Mouse (Mus musculus): Measurements from ENCODE around the gene Arpp21. TPM values are rescaled to one million over a fixed set of nuclear protein-coding genes. Genes with fewer than 3 reads are reported as not detected.

Gene Arpp21
- polyA plus RNA-seq, 1 experiment from 2014 or later, result 8.2 TPM

- ATAC-seq (ENCODE audit: insufficient read depth, low FRiP score, low TSS enrichment) (no peak), DNase-seq (ENCODE audit: low spot score) (no peak)
- Histone ChIP-seq H3K9ac (ENCODE audit: low read length) (no peak overlapping the region), H3K36me3 (ENCODE audit: control insufficient read depth, insufficient read depth, low read length) (no peaks in the 10 kb centered on the region), H3K4me3 (ENCODE audit: low read depth, low read length) (no peak overlapping the region), H3K9me3 (ENCODE audit: control insufficient read depth, low read length) (no peaks in the 10 kb centered on the region), H3K27ac (ENCODE audit: low read depth, low read length) (no peak overlapping the region), H3K4me1 (ENCODE audit: control insufficient read depth, insufficient read depth, low read length) (no peaks in the 10 kb centered on the region), H3K4me2 (ENCODE audit: low read depth) (no peak overlapping the region), H3K27me3 (ENCODE audit: control insufficient read depth, insufficient read depth, low read length) (no peaks in the 10 kb centered on the region)
- WGBS, result 85% methylated on average over 8 of the region's 8 CpGs
Observed at GRCm38 (mm10) chr9:112140658-112141057, 95.1 kb downstream of the Arpp21 start.

- Histone ChIP-seq H3K27ac (ENCODE audit: low read depth, low read length) (no peak overlapping the region), H3K4me2 (ENCODE audit: low read depth) (no peak overlapping the region), H3K4me1 (ENCODE audit: control insufficient read depth, insufficient read depth, low read length) (no peaks in the 10 kb centered on the region), H3K36me3 (ENCODE audit: control insufficient read depth, insufficient read depth, low read length) (no peaks in the 10 kb centered on the region), H3K9ac (ENCODE audit: low read length) (no peak overlapping the region), H3K4me3 (ENCODE audit: low read depth, low read length) (no peak overlapping the region), H3K27me3 (ENCODE audit: control insufficient read depth, insufficient read depth, low read length) (no peaks in the 10 kb centered on the region), H3K9me3 (ENCODE audit: control insufficient read depth, low read length) (no peaks in the 10 kb centered on the region)
- ATAC-seq (ENCODE audit: insufficient read depth, low FRiP score, low TSS enrichment) (no peak), DNase-seq (ENCODE audit: low spot score) (no peak)
Observed at GRCm38 (mm10) chr9:112137820-112138219, 97.9 kb downstream of the Arpp21 start.

- no peak overlapping the region for H3K27ac ChIP-seq (ENCODE audit: low read depth, low read length)
- H3K4me2 ChIP-seq (ENCODE audit: low read depth), result no peak overlapping the region
- peak; percentile 34 for DNase-seq (ENCODE audit: low spot score)
- WGBS, result 66% methylated on average over 3 of the region's 3 CpGs
- ATAC-seq (ENCODE audit: insufficient read depth, low FRiP score, low TSS enrichment), result no peak
- H3K4me1 ChIP-seq (ENCODE audit: control insufficient read depth, insufficient read depth, low read length), result no peaks in the 10 kb centered on the region
- H3K4me3 ChIP-seq (ENCODE audit: low read depth, low read length), result no peak overlapping the region
- no peaks in the 10 kb centered on the region for H3K9me3 ChIP-seq (ENCODE audit: control insufficient read depth, low read length)
- no peak overlapping the region for H3K9ac ChIP-seq (ENCODE audit: low read length)
- no peaks in the 10 kb centered on the region for H3K27me3 ChIP-seq (ENCODE audit: control insufficient read depth, insufficient read depth, low read length)
- no peaks in the 10 kb centered on the region for H3K36me3 ChIP-seq (ENCODE audit: control insufficient read depth, insufficient read depth, low read length)
Observed at GRCm38 (mm10) chr9:112130812-112131211, 104.9 kb downstream of the Arpp21 start.

DNA sequence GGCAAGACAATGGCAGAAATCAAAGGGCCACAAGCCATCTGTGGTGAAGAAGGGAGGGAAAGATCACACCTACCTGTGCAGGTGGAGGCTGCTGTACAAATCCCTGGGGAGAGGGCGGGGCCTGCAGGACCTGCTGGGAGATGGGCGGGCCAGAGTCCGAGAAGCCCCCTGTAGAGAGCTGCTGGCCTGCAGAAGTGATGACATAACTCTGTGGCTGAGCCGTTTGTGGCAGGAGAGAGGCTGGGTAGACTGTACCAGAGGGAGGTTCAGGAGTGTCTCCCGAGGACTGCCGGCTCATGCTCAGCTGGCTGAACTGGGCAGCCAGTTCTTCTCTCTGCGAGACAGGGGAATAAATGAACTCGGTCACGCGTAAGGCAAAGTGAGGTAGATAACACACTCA is 111.1 kb downstream of the Arpp21 start:
- Histone ChIP-seq H3K36me3 (ENCODE audit: control insufficient read depth, insufficient read depth, low read length) (no peaks in the 10 kb centered on the region), H3K9me3 (ENCODE audit: control insufficient read depth, low read length) (no peaks in the 10 kb centered on the region), H3K4me3 (ENCODE audit: low read depth, low read length) (no peak overlapping the region), H3K27me3 (ENCODE audit: control insufficient read depth, insufficient read depth, low read length) (no peaks in the 10 kb centered on the region), H3K9ac (ENCODE audit: low read length) (no peak overlapping the region), H3K4me2 (ENCODE audit: low read depth) (no peak overlapping the region), H3K4me1 (ENCODE audit: control insufficient read depth, insufficient read depth, low read length) (no peaks in the 10 kb centered on the region), H3K27ac (ENCODE audit: low read depth, low read length) (no peak overlapping the region)
- no peak for DNase-seq (ENCODE audit: low spot score)
- WGBS, result 33% methylated on average over 10 of the region's 10 CpGs
- ATAC-seq (ENCODE audit: insufficient read depth, low FRiP score, low TSS enrichment), result no peak

- ATAC-seq (ENCODE audit: insufficient read depth, low FRiP score, low TSS enrichment) (no peak), DNase-seq (ENCODE audit: low spot score) (no peak)
- WGBS, result 71% methylated on average over 4 of the region's 4 CpGs
- no peak overlapping the region for H3K27ac ChIP-seq (ENCODE audit: low read depth, low read length)
- no peak overlapping the region for H3K9ac ChIP-seq (ENCODE audit: low read length)
- H3K27me3 ChIP-seq (ENCODE audit: control insufficient read depth, insufficient read depth, low read length), result no peaks in the 10 kb centered on the region
- no peak overlapping the region for H3K4me3 ChIP-seq (ENCODE audit: low read depth, low read length)
- no peaks in the 10 kb centered on the region for H3K9me3 ChIP-seq (ENCODE audit: control insufficient read depth, low read length)
- no peaks in the 10 kb centered on the region for H3K36me3 ChIP-seq (ENCODE audit: control insufficient read depth, insufficient read depth, low read length)
- H3K4me2 ChIP-seq (ENCODE audit: low read depth), result no peak overlapping the region
- no peaks in the 10 kb centered on the region for H3K4me1 ChIP-seq (ENCODE audit: control insufficient read depth, insufficient read depth, low read length)
Observed at GRCm38 (mm10) chr9:112124184-112124583, 111.6 kb downstream of the Arpp21 start.

DNA sequence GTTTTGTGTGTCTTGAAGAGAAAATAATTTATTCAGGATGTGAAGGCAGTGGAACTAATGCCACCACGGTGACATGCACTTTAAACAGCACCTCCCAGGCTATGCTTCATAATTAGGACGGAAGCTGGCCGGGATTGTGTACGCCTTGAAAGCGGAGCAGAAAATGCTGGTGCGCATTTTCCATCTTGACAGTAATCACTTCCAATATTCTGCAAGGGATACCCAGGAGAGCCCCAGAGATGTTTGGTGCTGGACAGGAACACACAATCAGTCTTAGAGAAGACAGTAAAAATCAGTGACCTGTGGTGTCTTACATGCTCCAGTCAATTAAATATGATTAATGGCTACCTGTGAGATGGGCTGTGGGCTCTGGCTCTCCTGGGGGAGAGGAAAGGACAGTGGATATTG is 112.3 kb downstream of the Arpp21 start:
- H3K27ac ChIP-seq (ENCODE audit: low read depth, low read length), result no peak overlapping the region
- no peak overlapping the region for H3K9ac ChIP-seq (ENCODE audit: low read length)
- no peaks in the 10 kb centered on the region for H3K9me3 ChIP-seq (ENCODE audit: control insufficient read depth, low read length)
- no peaks in the 10 kb centered on the region for H3K36me3 ChIP-seq (ENCODE audit: control insufficient read depth, insufficient read depth, low read length)
- ATAC-seq (ENCODE audit: insufficient read depth, low FRiP score, low TSS enrichment) (peak; percentile 69; the same call in 1 of the 2 replicates), DNase-seq (ENCODE audit: low spot score) (peak; percentile 37)
- H3K4me2 ChIP-seq (ENCODE audit: low read depth), result no peak overlapping the region
- WGBS, result 61% methylated on average over 6 of the region's 6 CpGs
- H3K4me1 ChIP-seq (ENCODE audit: control insufficient read depth, insufficient read depth, low read length), result 0 out of 2 replicates have a peak, but pooled peaks cover 2% of the 10 kb centered on the region
- H3K4me3 ChIP-seq (ENCODE audit: low read depth, low read length), result no peak overlapping the region
- no peaks in the 10 kb centered on the region for H3K27me3 ChIP-seq (ENCODE audit: control insufficient read depth, insufficient read depth, low read length)

DNA sequence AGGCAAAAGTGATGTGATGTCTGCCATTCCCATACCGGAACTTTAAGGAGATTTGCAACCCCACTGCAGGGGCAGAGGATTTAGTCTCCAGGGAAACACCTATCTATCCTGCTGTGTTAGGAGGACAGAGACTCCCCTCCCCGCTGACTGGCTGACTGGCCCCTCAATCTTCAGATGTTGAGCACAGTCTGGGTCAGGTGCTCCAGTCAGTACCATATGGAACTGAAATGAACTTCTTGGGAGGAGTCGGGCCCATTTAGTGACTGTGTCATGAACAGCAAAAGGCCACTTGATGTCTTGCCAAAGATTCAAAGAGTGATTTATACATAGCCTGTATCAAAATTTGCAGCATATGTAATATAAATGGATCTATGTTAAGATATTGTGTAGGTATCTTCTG is 116.2 kb downstream of the Arpp21 start:
- H3K27ac ChIP-seq (ENCODE audit: low read depth, low read length), result no peak overlapping the region

DNA sequence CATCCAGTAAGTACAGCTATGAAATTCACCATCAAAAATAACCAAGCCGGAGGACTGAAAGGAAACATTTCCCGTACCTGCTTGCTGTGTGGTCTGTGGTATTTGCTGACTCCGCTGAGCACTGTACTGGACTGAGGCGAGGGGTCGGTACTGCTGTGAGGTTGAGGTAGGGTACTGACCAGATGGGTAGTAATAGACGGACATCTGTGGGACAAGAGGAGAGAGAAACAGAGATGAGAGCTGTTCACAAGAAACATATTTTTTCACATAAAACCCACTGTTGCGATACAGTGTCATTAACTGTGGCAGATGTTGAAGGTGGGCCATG is 116.7 kb downstream of the Arpp21 start:
- H3K27me3 ChIP-seq (ENCODE audit: control insufficient read depth, insufficient read depth, low read length), result no peaks in the 10 kb centered on the region
- DNase-seq (ENCODE audit: low spot score) (no peak), ATAC-seq (ENCODE audit: insufficient read depth, low FRiP score, low TSS enrichment) (no peak)
- 24% methylated on average over 7 of the region's 7 CpGs for whole genome bisulfite sequencing
- peak overlapping the region; percentile 53 for H3K4me2 ChIP-seq (ENCODE audit: low read depth)
- H3K4me3 ChIP-seq (ENCODE audit: low read depth, low read length), result no peak overlapping the region
- no peak overlapping the region for H3K27ac ChIP-seq (ENCODE audit: low read depth, low read length)
- no peaks in the 10 kb centered on the region for H3K9me3 ChIP-seq (ENCODE audit: control insufficient read depth, low read length)
- H3K4me1 ChIP-seq (ENCODE audit: control insufficient read depth, insufficient read depth, low read length), result 0 out of 2 replicates have a peak, but pooled peaks cover 5% of the 10 kb centered on the region
- H3K36me3 ChIP-seq (ENCODE audit: control insufficient read depth, insufficient read depth, low read length), result no peaks in the 10 kb centered on the region
- no peak overlapping the region for H3K9ac ChIP-seq (ENCODE audit: low read length)

More for the DNA sequence above, 116.2 kb downstream of the Arpp21 start:
- Histone ChIP-seq H3K9ac (ENCODE audit: low read length) (no peak overlapping the region), H3K4me3 (ENCODE audit: low read depth, low read length) (no peak overlapping the region), H3K36me3 (ENCODE audit: control insufficient read depth, insufficient read depth, low read length) (no peaks in the 10 kb centered on the region), H3K9me3 (ENCODE audit: control insufficient read depth, low read length) (no peaks in the 10 kb centered on the region), H3K4me1 (ENCODE audit: control insufficient read depth, insufficient read depth, low read length) (0 out of 2 replicates have a peak, but pooled peaks cover 5% of the 10 kb centered on the region), H3K27me3 (ENCODE audit: control insufficient read depth, insufficient read depth, low read length) (no peaks in the 10 kb centered on the region), H3K4me2 (ENCODE audit: low read depth) (no peak overlapping the region)
- no peak for DNase-seq (ENCODE audit: low spot score)
- ATAC-seq (ENCODE audit: insufficient read depth, low FRiP score, low TSS enrichment), result no peak
- WGBS, result 44% methylated on average over 3 of the region's 3 CpGs

DNA sequence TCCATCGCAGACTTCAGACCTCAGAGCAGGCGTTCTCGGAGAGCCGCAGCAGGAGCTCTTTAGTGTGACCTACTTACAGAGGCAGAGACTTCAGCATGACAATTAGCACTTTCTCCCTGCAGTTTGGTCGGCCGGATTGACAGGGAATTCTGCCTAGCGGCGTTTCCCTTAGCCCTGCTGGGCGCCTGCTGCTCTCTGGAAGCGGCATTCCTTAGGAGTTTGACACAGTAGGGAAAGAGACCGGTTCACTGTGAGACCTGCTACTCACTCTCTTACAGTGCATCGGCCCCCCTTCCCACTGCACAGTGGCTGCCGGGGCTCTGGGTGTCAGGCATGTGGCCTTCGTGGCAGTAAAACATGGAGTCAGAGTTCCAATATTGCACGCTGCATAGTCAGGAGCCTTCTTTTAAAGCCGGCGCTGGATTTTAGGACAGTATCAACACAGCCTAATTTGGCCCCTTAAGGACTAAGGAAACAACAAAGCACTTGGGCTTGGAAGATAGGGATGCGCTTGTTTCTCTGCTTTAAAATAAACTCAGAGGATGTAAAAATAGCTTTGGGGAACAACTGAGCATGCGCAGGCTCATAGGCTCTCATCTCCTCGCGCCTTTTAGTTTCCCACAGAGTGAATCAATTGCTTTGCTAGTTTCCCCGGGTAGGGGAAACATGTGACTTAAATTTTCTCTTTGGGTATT is 117.2 kb downstream of the Arpp21 start:
- ATAC-seq (ENCODE audit: insufficient read depth, low FRiP score, low TSS enrichment), result peak; percentile 71
- no peak overlapping the region for H3K27ac ChIP-seq (ENCODE audit: low read depth, low read length)
- DNase-seq (ENCODE audit: low spot score), result peak; percentile 54

More for the DNA sequence above, 117.2 kb downstream of the Arpp21 start:
- no peaks in the 10 kb centered on the region for H3K27me3 ChIP-seq (ENCODE audit: control insufficient read depth, insufficient read depth, low read length)
- no peaks in the 10 kb centered on the region for H3K36me3 ChIP-seq (ENCODE audit: control insufficient read depth, insufficient read depth, low read length)
- WGBS, result 2% methylated on average over 22 of the region's 22 CpGs
- H3K4me1 ChIP-seq (ENCODE audit: control insufficient read depth, insufficient read depth, low read length), result 0 out of 2 replicates have a peak, but pooled peaks cover 5% of the 10 kb centered on the region
- H3K4me2 ChIP-seq (ENCODE audit: low read depth), result peak overlapping the region; percentile 53
- no peaks in the 10 kb centered on the region for H3K9me3 ChIP-seq (ENCODE audit: control insufficient read depth, low read length)
- peak overlapping the region; percentile 33; the same call in 1 of the 2 replicates for H3K9ac ChIP-seq (ENCODE audit: low read length)
- H3K4me3 ChIP-seq (ENCODE audit: low read depth, low read length), result peak overlapping the region; percentile 17

All from neural tube, embryonic 11.5 days (tissue).